Mouse (Mus musculus): Measurements from ENCODE around the gene Abca2. TPM values are rescaled to one million over a fixed set of nuclear protein-coding genes. Genes with fewer than 3 reads are reported as not detected.
A peak's percentile ranks its signal among the peaks of the same experiment; 100 is the strongest.

Abca2 gene
- polyA plus RNA-seq, 1 experiment from 2014 or later, result 8.8 TPM

DNA sequence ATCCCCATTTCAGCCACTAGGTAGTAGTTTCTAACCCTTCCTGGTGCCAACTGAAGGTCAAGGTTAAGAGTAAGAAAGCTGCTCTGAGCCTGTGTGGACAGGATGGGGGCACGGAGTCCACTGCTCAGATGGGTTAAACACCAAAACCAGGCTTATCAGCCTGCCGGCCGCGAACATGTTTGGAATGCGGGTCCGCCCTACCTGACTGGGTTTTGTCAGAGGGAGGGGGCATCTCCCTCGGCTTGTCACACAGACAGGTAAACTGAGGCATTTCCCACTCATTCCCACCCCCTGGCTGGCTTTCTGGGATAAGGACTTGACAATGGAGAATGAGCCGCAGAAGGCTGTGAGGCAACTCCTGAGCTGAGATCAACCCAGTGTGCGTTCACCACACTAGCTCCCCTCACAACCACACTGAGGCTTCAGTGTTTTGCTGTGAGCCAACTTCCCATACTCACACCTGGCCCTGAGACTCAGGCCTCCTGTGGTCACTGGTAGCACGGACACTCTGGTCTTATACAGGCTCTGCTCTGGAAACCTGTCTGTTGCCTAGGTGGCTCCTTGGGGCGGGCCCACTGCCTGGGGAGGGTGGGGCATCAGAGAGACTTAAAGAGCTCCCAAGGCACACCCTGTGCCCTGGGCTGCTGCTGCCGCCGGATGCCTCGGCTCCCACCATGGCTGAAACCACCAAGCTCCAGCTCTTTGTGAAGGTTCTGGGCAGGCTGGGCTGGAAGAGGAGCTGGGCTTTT is 27.9 kb downstream of the Abca2 start, which contains the start of gene Clic3:
Gene Clic3, plus strand, starts transcription at position 634 of the 749 bp plus-strand sequence.
- Histone ChIP-seq H3K36me3 (replicated peaks) (peaks cover 6% of the 10 kb centered on the region), H3K27me3 (ENCODE audit: poor library complexity, severe bottlenecking) (no peaks in the 10 kb centered on the region), H3K4me3 (no peak within 1 kb of the TSS), H3K4me1 (peaks cover 24% of the 10 kb centered on the region), H3K27ac (no peak within 1 kb of the TSS), H3K9me3 (no peaks in the 10 kb centered on the region)
- WGBS, result 74% methylated on average over 14 of the region's 14 CpGs
- no peak for DNase-seq (ENCODE audit: extremely low spot score, low spot score)

DNA sequence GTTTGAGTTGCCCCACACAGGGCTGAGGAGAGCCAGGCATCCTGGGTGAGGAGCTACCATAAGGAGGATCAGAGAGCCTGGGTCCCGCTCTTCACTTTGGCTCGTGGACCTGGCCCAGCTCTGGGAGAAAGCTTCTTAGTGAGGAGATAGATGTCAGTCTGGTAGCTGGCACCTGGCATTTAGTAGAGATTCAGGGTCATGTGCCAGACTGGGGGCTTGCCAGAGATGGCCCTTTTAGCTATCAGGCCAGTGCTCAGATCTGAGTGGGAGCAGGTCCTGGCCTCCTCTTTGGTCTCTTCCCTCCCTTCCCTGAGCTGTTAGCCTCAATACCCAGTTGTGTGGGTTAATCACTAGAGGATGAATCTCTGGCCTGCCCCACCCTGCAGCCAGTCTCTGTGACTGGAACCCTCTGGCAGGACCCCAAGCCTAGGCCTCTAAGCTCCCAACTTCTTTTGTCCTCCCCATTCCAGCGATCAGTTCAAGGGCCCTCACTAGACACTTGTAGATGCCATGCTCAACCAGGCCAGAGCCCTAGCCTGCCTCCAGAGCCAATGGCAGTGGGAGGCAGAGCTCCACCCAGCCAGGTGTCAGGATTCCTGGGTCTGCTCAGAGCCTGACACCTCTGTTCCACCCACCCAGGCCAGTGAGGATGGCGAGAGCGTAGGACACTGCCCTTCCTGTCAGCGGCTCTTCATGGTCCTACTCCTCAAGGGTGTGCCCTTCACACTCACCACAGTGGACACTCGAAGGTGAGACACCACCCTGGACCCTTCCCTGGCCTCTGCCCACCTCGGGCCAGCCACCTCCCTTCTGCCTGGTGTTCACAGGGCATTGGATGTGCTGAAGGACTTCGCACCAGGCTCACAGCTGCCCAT is 28.8 kb downstream of the Abca2 start:
- 86% methylated on average over 9 of the region's 9 CpGs for WGBS

DNA sequence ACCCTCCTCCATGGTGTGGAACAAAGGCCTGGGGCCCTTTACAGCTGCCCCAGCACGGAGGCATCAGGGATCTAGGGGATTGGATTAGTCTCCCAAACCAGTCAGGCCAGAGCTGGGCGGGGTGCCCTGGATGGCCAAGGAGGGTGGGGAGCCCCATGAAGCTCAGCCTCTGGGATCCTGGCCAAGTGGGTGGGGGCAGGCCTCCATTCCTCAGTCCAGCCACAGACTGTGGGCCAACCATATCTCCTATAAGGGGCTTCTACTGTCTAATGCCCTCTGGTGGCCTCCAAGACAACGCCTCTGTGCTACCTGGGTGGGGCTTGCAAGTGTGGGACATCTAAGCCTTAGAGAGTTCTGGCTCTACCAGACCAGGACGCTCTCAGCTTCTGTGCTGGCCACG is 30.4 kb downstream of the Abca2 start:
- Histone ChIP-seq H3K27me3 (ENCODE audit: poor library complexity, severe bottlenecking) (no peaks in the 10 kb centered on the region), H3K9me3 (no peaks in the 10 kb centered on the region), H3K4me1 (peaks cover 27% of the 10 kb centered on the region), H3K27ac (no peak overlapping the region), H3K4me3 (no peak overlapping the region), H3K36me3 (replicated peaks) (peaks cover 6% of the 10 kb centered on the region)
- WGBS, result 81% methylated on average over 5 of the region's 5 CpGs
- no peak for DNase-seq (ENCODE audit: extremely low spot score, low spot score)

More for the DNA sequence above, 28.8 kb downstream of the Abca2 start:
- peaks cover 27% of the 10 kb centered on the region for H3K4me1 ChIP-seq
- no peak for DNase-seq (ENCODE audit: extremely low spot score, low spot score)
- H3K27me3 ChIP-seq (ENCODE audit: poor library complexity, severe bottlenecking), result no peaks in the 10 kb centered on the region
- no peaks in the 10 kb centered on the region for H3K9me3 ChIP-seq
- H3K4me3 ChIP-seq, result no peak overlapping the region
- H3K27ac ChIP-seq, result no peak overlapping the region
- peaks cover 6% of the 10 kb centered on the region for H3K36me3 ChIP-seq (replicated peaks)

DNA sequence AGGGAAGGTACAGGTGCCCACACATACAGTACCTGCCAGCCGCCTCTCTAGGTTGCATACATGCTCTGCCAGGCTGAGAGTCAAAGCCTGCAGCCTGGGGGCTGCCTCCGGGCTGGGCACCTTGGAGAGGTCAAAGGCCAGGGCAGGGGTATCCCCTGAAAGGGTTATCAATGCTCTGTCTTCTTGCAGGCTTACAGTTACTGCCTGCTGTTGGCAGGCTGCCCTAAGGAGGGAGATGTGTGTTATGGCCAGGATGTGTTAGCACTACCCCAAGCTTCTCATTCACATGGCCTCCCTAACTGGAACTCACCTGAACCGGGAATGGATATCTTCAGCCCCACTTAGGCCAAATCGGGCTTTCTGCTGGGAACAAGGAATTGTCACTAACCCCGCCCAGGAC is 31.6 kb downstream of the Abca2 start:
- Histone ChIP-seq H3K27ac (peak overlapping the region; percentile 91), H3K36me3 (replicated peaks) (peaks cover 6% of the 10 kb centered on the region), H3K9me3 (no peaks in the 10 kb centered on the region), H3K27me3 (ENCODE audit: poor library complexity, severe bottlenecking) (no peaks in the 10 kb centered on the region), H3K4me3 (peak overlapping the region; percentile 83), H3K4me1 (peaks cover 28% of the 10 kb centered on the region)
- WGBS, result 32% methylated on average over 5 of the region's 5 CpGs
- no peak for DNase-seq (ENCODE audit: extremely low spot score, low spot score)

DNA sequence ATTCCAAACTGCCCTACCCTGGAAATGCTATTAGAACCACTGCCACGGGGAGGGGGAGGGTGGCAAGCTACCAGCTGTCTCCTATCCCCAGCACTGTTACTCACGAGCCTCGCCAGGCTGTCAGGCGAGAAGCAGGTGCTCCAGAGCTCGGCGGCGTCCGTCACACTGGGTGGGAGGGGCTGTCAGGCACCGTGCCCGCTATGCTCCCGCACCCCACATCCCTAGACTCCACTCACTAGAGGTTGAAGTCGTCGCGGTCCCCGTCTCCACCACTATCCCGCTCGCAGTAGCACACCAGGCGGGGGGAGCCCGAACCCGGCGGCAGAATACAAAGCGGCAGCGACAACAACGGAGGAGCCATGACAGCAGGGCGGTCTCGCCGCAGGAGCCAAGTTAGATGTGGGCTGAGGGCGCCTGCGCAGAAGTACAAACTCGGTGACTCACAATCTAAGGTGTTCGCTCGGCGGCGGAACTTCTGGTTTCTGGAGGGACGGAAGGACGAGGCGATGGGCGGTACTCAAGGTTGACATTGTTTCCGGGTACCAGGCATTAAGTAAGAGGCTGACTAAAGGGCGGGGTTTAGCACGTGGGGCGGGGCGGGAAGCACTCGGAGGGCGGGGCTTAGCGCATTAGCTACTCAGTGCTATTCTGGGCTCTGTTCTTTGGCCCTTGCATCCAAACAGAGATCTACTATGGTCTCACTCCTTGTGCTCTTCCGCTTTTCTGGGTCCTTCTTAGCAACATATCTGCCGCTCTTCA is 32.2 kb downstream of the Abca2 start, which contains the start of gene Paxx:
Gene Paxx, minus strand, starts transcription at position 544 of the 759 bp plus-strand sequence.
- peak within 1 kb of the TSS; percentile 91 for H3K27ac ChIP-seq
- H3K4me1 ChIP-seq, result peaks cover 34% of the 10 kb centered on the region
- no peaks in the 10 kb centered on the region for H3K9me3 ChIP-seq
- under 1% methylated on average over 48 of the region's 48 CpGs for WGBS
- peaks cover 6% of the 10 kb centered on the region for H3K36me3 ChIP-seq (replicated peaks)
- DNase-seq (ENCODE audit: extremely low spot score, low spot score), result peak; percentile 88
- no peaks in the 10 kb centered on the region for H3K27me3 ChIP-seq (ENCODE audit: poor library complexity, severe bottlenecking)
- peak within 1 kb of the TSS; percentile 83 for H3K4me3 ChIP-seq

DNA sequence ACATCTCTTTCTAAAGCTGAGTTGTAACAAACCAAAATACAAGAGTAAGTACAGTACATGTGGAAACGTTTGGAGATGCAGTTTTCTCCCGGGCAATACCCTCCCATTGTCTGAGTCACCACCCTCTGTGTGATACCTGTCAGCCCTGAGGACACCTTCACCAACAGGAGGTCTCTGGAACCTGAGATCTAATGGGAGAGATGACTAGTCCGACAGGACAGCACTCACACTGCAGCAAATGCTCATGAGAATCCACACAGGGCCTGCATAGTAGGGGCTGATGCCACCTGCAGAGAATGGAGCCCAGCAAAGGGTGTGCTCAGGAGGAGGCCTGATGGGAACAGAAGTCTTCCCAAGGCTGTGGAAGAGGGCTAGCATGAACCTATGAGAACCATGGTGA is 32.9 kb downstream of the Abca2 start:
- WGBS, result 28% methylated on average over 3 of the region's 3 CpGs
- no peak for DNase-seq (ENCODE audit: extremely low spot score, low spot score)
- H3K4me3 ChIP-seq, result peak overlapping the region; percentile 83
- H3K36me3 ChIP-seq (replicated peaks), result peaks cover 6% of the 10 kb centered on the region
- H3K4me1 ChIP-seq, result peaks cover 40% of the 10 kb centered on the region
- peak overlapping the region; percentile 91 for H3K27ac ChIP-seq
- no peaks in the 10 kb centered on the region for H3K27me3 ChIP-seq (ENCODE audit: poor library complexity, severe bottlenecking)
- H3K9me3 ChIP-seq, result no peaks in the 10 kb centered on the region

- Histone ChIP-seq H3K4me3 (no peak overlapping the region), H3K27me3 (ENCODE audit: poor library complexity, severe bottlenecking) (no peaks in the 10 kb centered on the region), H3K27ac (no peak overlapping the region), H3K36me3 (replicated peaks) (peaks cover 6% of the 10 kb centered on the region), H3K9me3 (no peaks in the 10 kb centered on the region), H3K4me1 (peaks cover 58% of the 10 kb centered on the region)
- 84% methylated on average over 3 of the region's 3 CpGs for WGBS
- DNase-seq (ENCODE audit: extremely low spot score, low spot score), result no peak
Observed at GRCm38 (mm10) chr2:25463630-25464029, 35.1 kb downstream of the Abca2 start.

DNA sequence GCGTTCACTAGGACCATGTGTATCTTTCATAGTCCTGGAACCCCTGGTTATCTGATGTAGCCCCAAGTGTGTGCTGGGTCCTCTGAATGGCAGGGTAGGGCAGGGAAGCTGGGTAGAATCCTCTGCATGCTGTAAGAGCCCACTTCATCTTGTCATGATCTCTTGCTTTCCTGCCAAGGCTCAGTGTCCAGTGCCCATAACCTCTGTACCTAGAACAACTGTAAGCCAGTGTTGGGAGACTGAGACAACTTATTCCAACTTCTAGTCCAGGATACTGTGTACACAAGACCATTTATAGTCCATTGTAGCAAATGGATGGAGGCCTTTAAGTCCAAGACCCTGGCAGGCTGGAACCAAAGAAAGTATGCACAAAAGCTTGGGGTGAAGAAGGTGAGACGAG is 36.8 kb downstream of the Abca2 start:
- H3K4me3 ChIP-seq, result no peak overlapping the region
- peak overlapping the region; percentile 56 for H3K27ac ChIP-seq
- H3K27me3 ChIP-seq (ENCODE audit: poor library complexity, severe bottlenecking), result no peaks in the 10 kb centered on the region; the same call in 1 of the 2 replicates
- no peak for DNase-seq (ENCODE audit: extremely low spot score, low spot score)
- 94% methylated on average over 2 of the region's 2 CpGs for WGBS
- H3K36me3 ChIP-seq (replicated peaks), result no peaks in the 10 kb centered on the region
- no peaks in the 10 kb centered on the region for H3K9me3 ChIP-seq
- peaks cover 42% of the 10 kb centered on the region for H3K4me1 ChIP-seq

- Histone ChIP-seq H3K27ac (peak overlapping the region; percentile 56), H3K27me3 (ENCODE audit: poor library complexity, severe bottlenecking) (no peaks in the 10 kb centered on the region; the same call in 1 of the 2 replicates), H3K4me1 (peaks cover 37% of the 10 kb centered on the region), H3K36me3 (replicated peaks) (no peaks in the 10 kb centered on the region), H3K9me3 (no peaks in the 10 kb centered on the region), H3K4me3 (no peak overlapping the region)
- WGBS, result 44% methylated on average over 10 of the region's 10 CpGs
- DNase-seq (ENCODE audit: extremely low spot score, low spot score), result no peak
Observed at GRCm38 (mm10) chr2:25465816-25466635, 37.5 kb downstream of the Abca2 start.

- no peak overlapping the region for H3K27ac ChIP-seq
- H3K9me3 ChIP-seq, result no peaks in the 10 kb centered on the region
- WGBS, result 75% methylated on average over 14 of the region's 14 CpGs
- peaks cover 31% of the 10 kb centered on the region for H3K4me1 ChIP-seq
- no peaks in the 10 kb centered on the region for H3K36me3 ChIP-seq (replicated peaks)
- H3K27me3 ChIP-seq (ENCODE audit: poor library complexity, severe bottlenecking), result no peaks in the 10 kb centered on the region; the same call in 1 of the 2 replicates
- DNase-seq (ENCODE audit: extremely low spot score, low spot score), result no peak
- no peak overlapping the region for H3K4me3 ChIP-seq
Observed at GRCm38 (mm10) chr2:25467606-25468303, 39.3 kb downstream of the Abca2 start.
